Mouse (Mus musculus): Measurements from ENCODE around the gene Rab11fip3.
A peak's percentile ranks its signal among the peaks of the same experiment; 100 is the strongest.
"Not testable (repeated sequence)": the region's sequence is repeated elsewhere in the genome, so short reads cannot be mapped to it uniquely, and the experiment has no call there.

The Rab11fip3 gene

GRCm38 (mm10) chr17:26040711-26041110 lies 28.6 kb downstream of the Rab11fip3 start:
- DNase-seq (ENCODE audit: low read depth): not testable (repeated sequence)

DNA sequence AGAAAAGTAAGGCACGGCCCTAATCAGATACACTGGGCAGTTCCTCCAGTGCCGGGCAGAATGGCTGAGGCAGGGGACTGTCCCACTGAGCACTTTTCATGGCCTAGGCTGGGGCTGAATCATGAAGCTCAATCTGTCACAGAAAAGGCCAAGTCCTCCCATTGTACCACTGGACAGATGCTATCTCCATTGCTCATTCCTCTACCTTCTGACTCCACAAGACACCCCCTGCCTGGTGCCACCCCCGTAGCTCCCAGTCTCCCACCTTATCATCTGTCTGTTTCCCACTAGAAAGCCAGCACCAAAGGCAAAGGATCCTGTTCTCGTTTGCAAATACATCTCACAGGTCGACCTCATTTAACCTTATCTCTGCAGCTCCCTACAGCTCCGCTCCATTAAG lies 37.3 kb downstream of the Rab11fip3 start:
- no peak for DNase-seq (ENCODE audit: low read depth)

DNA sequence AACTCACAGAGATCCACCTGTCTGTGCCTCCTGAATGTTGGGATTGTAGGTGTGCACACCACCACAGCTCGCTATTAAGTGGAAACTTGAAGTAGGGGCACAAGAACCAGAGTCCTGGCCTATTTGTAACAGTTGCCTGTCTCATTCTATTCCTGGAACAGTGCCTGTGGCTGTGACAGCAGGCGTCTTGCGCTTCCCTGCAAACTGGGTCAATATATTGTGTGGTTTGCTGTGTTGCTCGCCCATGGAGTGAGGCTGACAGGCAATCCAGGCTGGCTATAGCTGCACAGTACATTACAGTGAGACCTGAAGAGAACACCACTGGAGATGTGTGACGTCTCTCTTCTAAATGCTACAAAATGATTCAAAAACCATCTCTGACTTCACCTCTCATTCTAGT lies 37.8 kb downstream of the Rab11fip3 start:
- no peak for DNase-seq (ENCODE audit: low read depth)

DNA sequence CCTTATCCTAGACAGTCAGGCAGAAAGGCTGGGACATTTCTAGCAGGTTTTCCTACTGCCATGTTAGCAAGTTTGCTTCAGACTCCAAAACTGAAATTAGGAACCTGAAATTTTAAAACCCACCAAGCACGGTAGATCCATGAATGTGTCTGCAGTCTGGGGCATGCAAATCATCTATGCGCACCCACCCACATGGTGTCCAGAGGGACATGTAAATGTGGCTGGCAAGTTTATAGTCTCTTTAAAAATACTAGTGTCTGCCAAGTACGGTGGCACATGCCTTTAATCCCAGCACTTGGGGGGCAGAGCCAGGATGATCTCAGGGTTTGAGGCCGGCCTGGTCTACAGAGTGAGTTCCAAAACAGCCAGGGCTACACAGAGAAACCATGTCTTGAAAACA lies 41.1 kb downstream of the Rab11fip3 start:
- DNase-seq (ENCODE audit: low read depth): no peak

DNA sequence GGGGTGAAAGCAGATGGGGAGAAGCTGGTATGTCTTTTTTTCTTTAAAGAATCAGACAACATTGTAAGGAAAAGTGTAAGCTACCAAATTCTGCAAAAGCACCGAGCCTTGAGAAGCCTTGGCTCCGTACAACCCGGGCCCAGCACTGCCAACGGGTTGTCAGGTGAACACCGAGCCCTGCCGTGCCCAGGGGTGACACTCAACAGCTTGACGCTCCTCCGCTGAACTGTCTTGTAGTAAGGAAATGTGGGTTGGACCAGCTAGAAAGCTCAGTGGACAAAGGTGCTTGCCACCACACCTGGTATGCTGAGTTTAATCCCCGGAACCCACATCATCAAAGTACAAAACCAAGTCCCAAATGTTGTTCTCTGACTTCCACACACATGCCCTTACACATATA lies 44.7 kb downstream of the Rab11fip3 start:
- DNase-seq (ENCODE audit: low read depth): no peak

DNA sequence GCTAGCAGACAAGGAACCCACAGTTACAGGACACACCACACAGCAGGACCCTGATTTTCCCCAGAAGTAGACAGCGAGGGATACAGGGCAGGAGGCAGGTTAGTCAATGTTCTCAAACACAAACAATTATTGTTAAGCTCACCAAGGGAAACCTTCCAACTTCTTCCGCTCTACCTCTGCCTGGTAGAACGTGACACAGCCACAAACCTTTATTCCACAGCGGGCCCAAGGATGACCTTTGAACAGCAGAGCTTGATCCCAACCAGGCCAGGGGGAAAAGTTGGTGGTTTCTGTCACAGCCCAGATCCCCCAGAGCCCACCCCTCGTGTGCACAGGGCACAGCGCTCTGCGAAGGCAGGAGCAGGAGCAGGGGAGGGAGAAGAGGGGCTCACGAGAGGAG lies 45.4 kb downstream of the Rab11fip3 start:
- DNase-seq (ENCODE audit: low read depth): no peak

DNA sequence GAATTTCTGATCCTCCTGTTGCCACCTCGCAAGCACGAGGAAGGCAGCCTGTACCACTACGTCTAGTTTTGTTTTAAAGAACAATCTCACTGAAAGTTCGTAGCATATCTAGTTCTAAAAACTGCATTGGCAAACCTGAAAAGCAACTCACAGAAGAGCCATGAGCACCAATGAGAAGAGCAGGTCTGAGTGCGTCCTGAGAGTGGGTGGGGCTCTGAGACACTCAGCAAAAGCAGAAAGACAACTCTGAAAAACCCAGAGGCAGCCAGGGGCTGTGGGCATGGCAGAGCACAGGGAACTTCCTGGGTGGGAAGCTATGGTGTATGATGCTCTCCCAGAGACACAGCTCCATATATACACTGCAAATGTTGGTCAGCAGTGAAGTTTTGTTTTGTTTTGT lies 46.2 kb downstream of the Rab11fip3 start:
- no peak for DNase-seq (ENCODE audit: low read depth)

GRCm38 (mm10) chr17:26021728-26022341 lies 47.5 kb downstream of the Rab11fip3 start:
- DNase-seq (ENCODE audit: low read depth): no peak

DNA sequence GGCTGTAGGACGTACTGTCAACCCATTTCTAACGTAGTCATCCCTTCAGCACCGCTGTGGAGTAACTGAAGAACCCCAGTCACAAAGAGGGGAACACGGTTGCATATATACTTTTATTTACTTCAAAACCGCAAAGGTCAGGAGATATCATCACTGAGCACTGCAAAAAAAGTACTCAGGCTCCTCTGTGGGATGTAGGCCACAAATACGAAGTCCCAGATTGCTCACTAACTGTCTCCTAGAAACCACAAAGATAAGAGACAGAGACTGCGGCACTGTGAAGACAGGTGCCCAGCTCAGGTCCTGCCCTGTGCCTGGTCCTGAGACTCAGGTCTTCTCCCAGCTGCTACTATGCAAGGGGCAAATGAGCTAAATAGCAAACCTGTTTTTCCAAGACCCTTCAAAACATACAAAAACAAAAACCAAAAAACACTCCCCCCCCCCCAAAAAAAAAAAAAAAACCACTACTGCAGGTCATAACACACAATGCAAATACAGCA lies 48.5 kb downstream of the Rab11fip3 start:
- DNase-seq (ENCODE audit: low read depth): peak; percentile 42

- DNase-seq (ENCODE audit: low read depth): no peak
Measured at GRCm38 (mm10) chr17:26018388-26018787, 51.0 kb downstream of the Rab11fip3 start.

DNA sequence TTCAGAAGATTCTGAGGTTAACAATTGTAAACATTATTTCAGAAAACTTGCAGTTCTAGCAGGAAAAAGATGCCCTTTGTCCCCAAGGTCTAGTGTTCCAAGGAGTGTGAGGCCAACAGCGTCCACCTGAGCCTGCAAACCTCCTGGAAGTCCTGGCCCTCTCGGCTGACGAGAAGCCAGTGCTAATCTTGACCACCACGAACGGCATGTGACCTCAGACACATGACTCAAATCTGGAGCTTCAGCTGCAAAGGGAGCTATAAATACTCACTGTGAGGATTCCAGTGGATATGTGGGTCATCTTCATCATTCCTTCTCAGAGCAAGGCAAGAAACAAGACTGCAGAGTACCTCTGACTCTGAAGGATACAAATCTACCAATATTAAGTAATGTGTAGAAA lies 51.4 kb downstream of the Rab11fip3 start:
- no peak for DNase-seq (ENCODE audit: low read depth)

DNA sequence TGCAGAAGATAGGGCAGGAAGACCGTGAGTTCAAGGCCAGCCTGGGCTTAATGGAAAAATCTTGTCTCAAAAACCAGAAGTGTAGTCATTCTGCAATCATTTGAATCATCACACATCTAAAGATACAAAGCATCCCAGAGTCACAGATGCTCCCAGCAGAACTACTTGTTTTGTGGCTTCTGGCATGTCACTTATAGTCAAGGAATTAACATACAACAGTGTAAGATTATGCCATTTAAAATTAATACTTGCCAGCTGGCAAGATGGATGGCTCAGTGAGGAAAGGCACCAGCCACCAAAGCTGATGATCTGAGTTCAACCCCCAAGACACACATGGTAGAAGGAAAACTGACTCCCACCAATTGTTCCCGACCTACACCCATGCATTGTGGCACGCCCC lies 52.3 kb downstream of the Rab11fip3 start:
- no peak for DNase-seq (ENCODE audit: low read depth)

GRCm38 (mm10) chr17:26013711-26014110 lies 55.6 kb downstream of the Rab11fip3 start:
- DNase-seq (ENCODE audit: low read depth): peak; percentile 40

GRCm38 (mm10) chr17:26011841-26012460 lies 57.4 kb downstream of the Rab11fip3 start:
- DNase-seq (ENCODE audit: low read depth): peak; percentile 91

DNA sequence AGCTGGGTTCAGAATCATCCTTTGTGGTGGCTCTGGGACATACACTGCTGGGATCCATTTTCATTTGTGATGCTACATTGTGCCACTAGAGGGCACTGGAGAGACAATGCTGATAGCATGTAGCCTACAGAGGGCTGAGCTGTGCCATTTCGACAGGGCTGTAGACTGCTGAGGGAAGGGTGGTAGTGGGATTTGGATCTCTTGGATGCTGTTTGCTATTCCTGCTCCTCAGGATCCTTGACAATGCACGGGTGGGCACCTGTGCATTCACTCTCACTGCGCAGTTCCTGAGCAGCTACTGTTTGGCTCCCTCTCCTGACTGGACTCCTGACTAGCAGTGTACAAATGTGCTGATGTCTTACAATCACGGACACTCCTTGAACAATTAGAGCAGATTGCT lies 59.8 kb downstream of the Rab11fip3 start:
- DNase-seq (ENCODE audit: low read depth): peak; percentile 92

- no peak for DNase-seq (ENCODE audit: low read depth)
Measured at GRCm38 (mm10) chr17:26008787-26009186, 60.6 kb downstream of the Rab11fip3 start.

- no peak for DNase-seq (ENCODE audit: low read depth)
Measured at GRCm38 (mm10) chr17:26008331-26008730, 61.0 kb downstream of the Rab11fip3 start.

DNA sequence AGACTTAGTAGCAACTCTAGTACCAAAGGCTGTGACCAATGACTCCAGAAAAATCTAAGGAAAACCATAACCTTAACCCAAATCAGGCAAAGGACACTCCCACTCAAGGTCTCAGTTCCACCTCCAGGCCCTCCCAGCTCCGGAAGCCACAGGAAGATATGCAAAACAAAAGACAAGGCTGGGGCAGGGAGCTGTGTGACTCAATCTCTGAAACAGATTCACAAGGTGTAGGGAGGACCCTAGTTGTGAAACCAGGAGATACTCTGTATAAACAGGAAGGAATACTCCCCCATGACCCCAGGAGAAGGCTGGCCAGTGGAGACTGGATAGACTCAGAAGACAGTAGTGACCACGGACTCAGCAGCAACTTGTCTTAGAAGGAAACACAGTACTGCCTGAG lies 61.7 kb downstream of the Rab11fip3 start:
- no peak for DNase-seq (ENCODE audit: low read depth)

- no peak for DNase-seq (ENCODE audit: low read depth)
Measured at GRCm38 (mm10) chr17:26005731-26006450, 63.5 kb downstream of the Rab11fip3 start.

GRCm38 (mm10) chr17:26004711-26005110 lies 64.6 kb downstream of the Rab11fip3 start:
- no peak for DNase-seq (ENCODE audit: low read depth)

- DNase-seq (ENCODE audit: low read depth): no peak
Measured at GRCm38 (mm10) chr17:26003864-26004263, 65.5 kb downstream of the Rab11fip3 start.

DNA sequence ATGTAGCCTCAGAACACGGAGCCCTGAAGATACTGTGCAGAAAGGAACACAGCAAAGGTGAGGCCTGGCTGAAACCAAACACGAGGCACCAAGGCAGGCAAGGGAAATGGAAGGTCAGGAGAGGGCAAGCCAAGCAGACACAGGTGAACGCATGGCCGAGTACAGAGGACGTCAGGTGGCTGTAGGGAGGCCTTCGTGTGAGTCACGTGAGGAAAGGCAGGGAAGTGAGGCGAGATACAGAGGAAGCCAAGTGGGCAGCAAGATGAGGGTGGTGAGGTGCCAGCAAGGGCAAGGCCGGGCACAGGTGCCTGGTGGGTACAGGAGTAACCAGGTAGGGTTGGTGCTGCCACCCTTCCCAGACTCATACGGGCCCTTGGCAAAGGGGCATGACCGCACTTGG lies 70.9 kb downstream of the Rab11fip3 start:
- no peak for DNase-seq (ENCODE audit: low read depth)

- no peak for DNase-seq (ENCODE audit: low read depth)
Measured at GRCm38 (mm10) chr17:25993489-25993888, 75.9 kb downstream of the Rab11fip3 start.
